Mouse (Mus musculus): ENCODE measurements at regions not wholly inside any gene's neighbourhood (a gene's known extent, or its start where the extent isn't known, plus 50 kb on each side); places are given as distances from the start of the nearest gene placed in this dataset.

DNA sequence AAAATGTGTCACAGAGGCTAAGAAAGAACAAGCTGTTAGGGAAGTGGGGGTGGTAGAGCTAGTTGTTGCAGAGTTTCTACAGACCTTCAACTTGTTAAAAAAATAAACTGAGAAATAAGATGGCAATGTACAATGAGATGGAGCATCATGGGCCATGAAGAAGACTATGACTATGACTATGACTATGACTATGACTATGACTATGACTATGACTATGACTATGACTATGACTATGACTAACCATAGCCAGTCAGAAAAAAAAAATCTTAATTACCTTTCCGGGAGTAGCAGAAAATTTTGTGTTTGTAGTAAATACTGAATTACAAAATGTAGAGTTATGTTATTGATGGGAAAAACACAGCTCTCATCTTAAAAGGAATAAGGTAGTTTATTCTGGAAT, 203.2 kb downstream of the Calcrl start:
- TF ChIP-seq MAFK (IDR thresholded peaks at IDR 0.05; ENCODE audit: insufficient read depth, low read depth, low read length) (no peak), CHD2 (IDR thresholded peaks at IDR 0.05; ENCODE audit: low read depth, low read length) (no peak)

All from ES-E14 (cell line).